Mouse (Mus musculus): Measurements from ENCODE around the gene Tspoap1. TPM values are rescaled to one million over a fixed set of nuclear protein-coding genes. Genes with fewer than 3 reads are reported as not detected.

Gene Tspoap1
- polyA plus RNA-seq (2014; fragmentation: Nextera tagmentation; extraction: Ambion mirVana) = 6.4 and 10.0 TPM in 2 replicates

GRCm38 (mm10) chr11:87760301-87761081 lies at the start of gene Tspoap1:
Tspoap1 (plus strand) TSS chr11:87760541.
- Histone ChIP-seq H3K4me1 (replicated peaks; ENCODE audit: control insufficient read depth, insufficient read depth, low read length) (peaks cover 6% of the 10 kb centered on the region), H3K4me3 (ENCODE audit: low read depth, low read length) (peak within 1 kb of the TSS; percentile 36), H3K27me3 (ENCODE audit: control insufficient read depth, insufficient read depth, low read length) (peaks cover 44% of the 10 kb centered on the region), H3K9ac (ENCODE audit: low read depth, low read length) (peak within 1 kb of the TSS; percentile 50; the same call in 1 of the 2 replicates), H3K9me3 (ENCODE audit: control insufficient read depth, low read length) (no peaks in the 10 kb centered on the region), H3K36me3 (ENCODE audit: control insufficient read depth, insufficient read depth, low read length) (no peaks in the 10 kb centered on the region), H3K4me2 (replicated peaks; ENCODE audit: low read depth, low read length) (peak within 1 kb of the TSS; percentile 41), H3K27ac (ENCODE audit: low read depth, low read length) (0 out of 2 replicates have a peak within 1 kb of the TSS, but pooled peaks have one; percentile 59)
- DNase-seq (ENCODE audit: low spot score) (peak; percentile 78), ATAC-seq (ENCODE audit: low FRiP score) (peak; percentile 72)
- 8% methylated on average over 23 of the region's 23 CpGs for WGBS

- no peaks in the 10 kb centered on the region for H3K27me3 ChIP-seq (ENCODE audit: control insufficient read depth, insufficient read depth, low read length)
- ATAC-seq (ENCODE audit: low FRiP score) (no peak), DNase-seq (ENCODE audit: low spot score) (no peak)
- H3K4me3 ChIP-seq (ENCODE audit: low read depth, low read length) = no peak overlapping the region
- WGBS = 88% methylated on average over 4 of the region's 4 CpGs
- H3K27ac ChIP-seq (ENCODE audit: low read depth, low read length) = no peak overlapping the region
- H3K9me3 ChIP-seq (ENCODE audit: control insufficient read depth, low read length) = no peaks in the 10 kb centered on the region
- no peak overlapping the region for H3K9ac ChIP-seq (ENCODE audit: low read depth, low read length)
- no peaks in the 10 kb centered on the region for H3K36me3 ChIP-seq (ENCODE audit: control insufficient read depth, insufficient read depth, low read length)
- no peak overlapping the region for H3K4me2 ChIP-seq (replicated peaks; ENCODE audit: low read depth, low read length)
- no peaks in the 10 kb centered on the region for H3K4me1 ChIP-seq (replicated peaks; ENCODE audit: control insufficient read depth, insufficient read depth, low read length)
Observed at GRCm38 (mm10) chr11:87712188-87712587, 48.2 kb upstream of the Tspoap1 start.

GRCm38 (mm10) chr11:87715999-87716398 lies 44.3 kb upstream of the Tspoap1 start:
- no peaks in the 10 kb centered on the region for H3K9me3 ChIP-seq (ENCODE audit: control insufficient read depth, low read length)
- H3K27ac ChIP-seq (ENCODE audit: low read depth, low read length) = no peak overlapping the region
- DNase-seq (ENCODE audit: low spot score) (no peak), ATAC-seq (ENCODE audit: low FRiP score) (no peak)
- H3K4me2 ChIP-seq (replicated peaks; ENCODE audit: low read depth, low read length) = no peak overlapping the region
- 81% methylated on average over 4 of the region's 4 CpGs for WGBS
- no peaks in the 10 kb centered on the region for H3K27me3 ChIP-seq (ENCODE audit: control insufficient read depth, insufficient read depth, low read length)
- H3K36me3 ChIP-seq (ENCODE audit: control insufficient read depth, insufficient read depth, low read length) = no peaks in the 10 kb centered on the region
- H3K4me3 ChIP-seq (ENCODE audit: low read depth, low read length) = no peak overlapping the region
- no peaks in the 10 kb centered on the region for H3K4me1 ChIP-seq (replicated peaks; ENCODE audit: control insufficient read depth, insufficient read depth, low read length)
- no peak overlapping the region for H3K9ac ChIP-seq (ENCODE audit: low read depth, low read length)

GRCm38 (mm10) chr11:87719526-87719925 lies 40.8 kb upstream of the Tspoap1 start:
- Histone ChIP-seq H3K9me3 (ENCODE audit: control insufficient read depth, low read length) (no peaks in the 10 kb centered on the region), H3K36me3 (ENCODE audit: control insufficient read depth, insufficient read depth, low read length) (no peaks in the 10 kb centered on the region), H3K9ac (ENCODE audit: low read depth, low read length) (no peak overlapping the region), H3K4me2 (replicated peaks; ENCODE audit: low read depth, low read length) (no peak overlapping the region), H3K27me3 (ENCODE audit: control insufficient read depth, insufficient read depth, low read length) (no peaks in the 10 kb centered on the region), H3K27ac (ENCODE audit: low read depth, low read length) (no peak overlapping the region), H3K4me1 (replicated peaks; ENCODE audit: control insufficient read depth, insufficient read depth, low read length) (no peaks in the 10 kb centered on the region), H3K4me3 (ENCODE audit: low read depth, low read length) (no peak overlapping the region)
- ATAC-seq (ENCODE audit: low FRiP score) (no peak), DNase-seq (ENCODE audit: low spot score) (no peak)
- WGBS = 70% methylated on average over 7 of the region's 7 CpGs

- H3K27ac ChIP-seq (ENCODE audit: low read depth, low read length) = no peak overlapping the region
- no peaks in the 10 kb centered on the region for H3K9me3 ChIP-seq (ENCODE audit: control insufficient read depth, low read length)
- no peak overlapping the region for H3K4me2 ChIP-seq (replicated peaks; ENCODE audit: low read depth, low read length)
- H3K9ac ChIP-seq (ENCODE audit: low read depth, low read length) = no peak overlapping the region
- no peaks in the 10 kb centered on the region for H3K36me3 ChIP-seq (ENCODE audit: control insufficient read depth, insufficient read depth, low read length)
- H3K27me3 ChIP-seq (ENCODE audit: control insufficient read depth, insufficient read depth, low read length) = no peaks in the 10 kb centered on the region
- ATAC-seq (ENCODE audit: low FRiP score) (no peak), DNase-seq (ENCODE audit: low spot score) (peak; percentile 26)
- H3K4me3 ChIP-seq (ENCODE audit: low read depth, low read length) = no peak overlapping the region
- 54% methylated on average over 9 of the region's 9 CpGs for WGBS
- no peaks in the 10 kb centered on the region for H3K4me1 ChIP-seq (replicated peaks; ENCODE audit: control insufficient read depth, insufficient read depth, low read length)
Observed at GRCm38 (mm10) chr11:87720324-87720723, 40.0 kb upstream of the Tspoap1 start.

- DNase-seq (ENCODE audit: low spot score) = no peak
- Histone ChIP-seq H3K4me2 (replicated peaks; ENCODE audit: low read depth, low read length) (no peak overlapping the region), H3K4me1 (replicated peaks; ENCODE audit: control insufficient read depth, insufficient read depth, low read length) (peaks cover under 1% of the 10 kb centered on the region; the same call in 1 of the 2 replicates), H3K36me3 (ENCODE audit: control insufficient read depth, insufficient read depth, low read length) (no peaks in the 10 kb centered on the region), H3K9me3 (ENCODE audit: control insufficient read depth, low read length) (no peaks in the 10 kb centered on the region), H3K27me3 (ENCODE audit: control insufficient read depth, insufficient read depth, low read length) (no peaks in the 10 kb centered on the region), H3K4me3 (ENCODE audit: low read depth, low read length) (no peak overlapping the region), H3K9ac (ENCODE audit: low read depth, low read length) (no peak overlapping the region), H3K27ac (ENCODE audit: low read depth, low read length) (no peak overlapping the region)
- WGBS = 78% methylated on average over 9 of the region's 9 CpGs
- no peak for ATAC-seq (ENCODE audit: low FRiP score)
Observed at GRCm38 (mm10) chr11:87720839-87721238, 39.5 kb upstream of the Tspoap1 start.

GRCm38 (mm10) chr11:87722168-87722567 lies 38.2 kb upstream of the Tspoap1 start:
- Histone ChIP-seq H3K4me2 (replicated peaks; ENCODE audit: low read depth, low read length) (no peak overlapping the region), H3K36me3 (ENCODE audit: control insufficient read depth, insufficient read depth, low read length) (no peaks in the 10 kb centered on the region), H3K9me3 (ENCODE audit: control insufficient read depth, low read length) (no peaks in the 10 kb centered on the region), H3K4me1 (replicated peaks; ENCODE audit: control insufficient read depth, insufficient read depth, low read length) (peaks cover 3% of the 10 kb centered on the region; the same call in 1 of the 2 replicates), H3K9ac (ENCODE audit: low read depth, low read length) (no peak overlapping the region), H3K27me3 (ENCODE audit: control insufficient read depth, insufficient read depth, low read length) (no peaks in the 10 kb centered on the region), H3K27ac (ENCODE audit: low read depth, low read length) (no peak overlapping the region), H3K4me3 (ENCODE audit: low read depth, low read length) (no peak overlapping the region)
- DNase-seq (ENCODE audit: low spot score) (no peak), ATAC-seq (ENCODE audit: low FRiP score) (no peak)
- WGBS = 86% methylated on average over 3 of the region's 3 CpGs

- Histone ChIP-seq H3K27ac (ENCODE audit: low read depth, low read length) (no peak overlapping the region), H3K4me3 (ENCODE audit: low read depth, low read length) (no peak overlapping the region), H3K9me3 (ENCODE audit: control insufficient read depth, low read length) (no peaks in the 10 kb centered on the region), H3K4me2 (replicated peaks; ENCODE audit: low read depth, low read length) (no peak overlapping the region), H3K4me1 (replicated peaks; ENCODE audit: control insufficient read depth, insufficient read depth, low read length) (peaks cover 3% of the 10 kb centered on the region; the same call in 1 of the 2 replicates), H3K9ac (ENCODE audit: low read depth, low read length) (no peak overlapping the region), H3K36me3 (ENCODE audit: control insufficient read depth, insufficient read depth, low read length) (no peaks in the 10 kb centered on the region), H3K27me3 (ENCODE audit: control insufficient read depth, insufficient read depth, low read length) (no peaks in the 10 kb centered on the region)
- 82% methylated on average over 4 of the region's 4 CpGs for WGBS
- DNase-seq (ENCODE audit: low spot score) = no peak
- ATAC-seq (ENCODE audit: low FRiP score) = no peak
Observed at GRCm38 (mm10) chr11:87722891-87723290, 37.5 kb upstream of the Tspoap1 start.

GRCm38 (mm10) chr11:87725515-87725914 lies 34.8 kb upstream of the Tspoap1 start:
- H3K36me3 ChIP-seq (ENCODE audit: control insufficient read depth, insufficient read depth, low read length) = no peaks in the 10 kb centered on the region
- no peak overlapping the region for H3K9ac ChIP-seq (ENCODE audit: low read depth, low read length)
- no peaks in the 10 kb centered on the region for H3K27me3 ChIP-seq (ENCODE audit: control insufficient read depth, insufficient read depth, low read length)
- peak overlapping the region; percentile 67 for H3K27ac ChIP-seq (ENCODE audit: low read depth, low read length)
- H3K4me1 ChIP-seq (replicated peaks; ENCODE audit: control insufficient read depth, insufficient read depth, low read length) = peaks cover 3% of the 10 kb centered on the region; the same call in 1 of the 2 replicates
- H3K9me3 ChIP-seq (ENCODE audit: control insufficient read depth, low read length) = no peaks in the 10 kb centered on the region
- ATAC-seq (ENCODE audit: low FRiP score) (no peak), DNase-seq (ENCODE audit: low spot score) (no peak)
- H3K4me2 ChIP-seq (replicated peaks; ENCODE audit: low read depth, low read length) = no peak overlapping the region
- H3K4me3 ChIP-seq (ENCODE audit: low read depth, low read length) = no peak overlapping the region

All from hindbrain, embryonic 11.5 days (tissue).